Mouse (Mus musculus): Measurements from ENCODE around the gene Irf2. TPM values are rescaled to one million over a fixed set of nuclear protein-coding genes. Genes with fewer than 3 reads are reported as not detected.

The Irf2 gene
- total RNA-seq, 1 experiment = 2.6 TPM

DNA sequence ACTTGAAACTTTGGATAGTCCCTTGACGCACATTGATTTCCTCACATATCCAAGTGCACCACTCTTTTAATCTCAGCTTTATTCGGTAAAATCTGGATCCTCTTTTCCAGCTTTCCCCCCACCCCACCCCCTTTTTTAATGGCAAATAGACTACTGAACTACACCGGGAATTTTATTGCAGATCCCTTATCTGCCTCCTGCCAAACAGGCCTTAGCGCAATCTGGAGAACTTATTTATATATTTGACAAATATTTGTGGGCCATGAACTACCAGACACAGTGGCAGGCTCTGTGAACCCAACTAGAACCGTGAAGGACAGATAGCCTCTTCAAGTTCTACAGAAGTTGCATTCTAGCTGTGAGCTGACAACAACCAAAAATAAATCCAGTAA lies 3.2 kb downstream of the Irf2 start:
- DNase-seq (ENCODE audit: low read depth, low spot score) = no peak
- Histone ChIP-seq H3K4me3 (ENCODE audit: insufficient read depth in 1 of 2, low read depth in 1 of 2, low read length in 2 of 2, poor library complexity in 1 of 2, severe bottlenecking in 1 of 2) (no peak overlapping the region), H3K36me3 (ENCODE audit: control insufficient read depth, insufficient read depth, low read length, poor library complexity, severe bottlenecking) (no peaks in the 10 kb centered on the region), H3K4me1 (ENCODE audit: control insufficient read depth in 2 of 2, insufficient read depth in 2 of 2, low read length in 2 of 2, poor library complexity in 1 of 2) (0 out of 4 replicates have a peak, but pooled peaks cover 0 to 4% of the 10 kb centered on the region in 2 experiments), H3K9ac (ENCODE audit: insufficient read depth, low read depth, low read length, poor library complexity, severe bottlenecking) (no peak overlapping the region), H3K9me3 (ENCODE audit: control insufficient read depth, insufficient read depth, low read depth, low read length) (no peaks in the 10 kb centered on the region), H3K27ac (ENCODE audit: insufficient read depth, low read depth, low read length, poor library complexity, severe bottlenecking) (no peak overlapping the region)
- in situ Hi-C loops (cut with MboI; ENCODE audit: low sequenced_read_pairs in 2 of 2, unreplicated experiment in 2 of 2) = no loop called here
- no peak for TF ChIP-seq ZNF384 (IDR thresholded peaks at IDR 0.05; ENCODE audit: low read depth, low read length)
- no peak for TF ChIP-seq CHD2 (IDR thresholded peaks at IDR 0.05; ENCODE audit: low read depth, low read length)
- TF ChIP-seq ZC3H11A (IDR thresholded peaks at IDR 0.05; ENCODE audit: borderline replicate concordance, low read depth, low read length) = no peak
- no peak for TF ChIP-seq MAFK (IDR thresholded peaks at IDR 0.05; ENCODE audit: insufficient read depth, low read depth, low read length)
- no peak for TF ChIP-seq HCFC1 (IDR thresholded peaks at IDR 0.05; ENCODE audit: borderline replicate concordance, insufficient read depth, low read length)

GRCm38 (mm10) chr8:46745464-46745863 lies 5.9 kb downstream of the Irf2 start:
- H3K4me1 ChIP-seq (ENCODE audit: control insufficient read depth in 2 of 2, insufficient read depth in 2 of 2, low read length in 2 of 2, poor library complexity in 1 of 2) = 0 out of 4 replicates have a peak, but pooled peaks cover 0 to 3% of the 10 kb centered on the region in 2 experiments
- H3K36me3 ChIP-seq (ENCODE audit: control insufficient read depth, insufficient read depth, low read length, poor library complexity, severe bottlenecking) = no peaks in the 10 kb centered on the region
- DNase-seq (ENCODE audit: low read depth, low spot score) = no peak
- H3K9ac ChIP-seq (ENCODE audit: insufficient read depth, low read depth, low read length, poor library complexity, severe bottlenecking) = no peak overlapping the region
- H3K4me3 ChIP-seq (ENCODE audit: insufficient read depth in 1 of 2, low read depth in 1 of 2, low read length in 2 of 2, poor library complexity in 1 of 2, severe bottlenecking in 1 of 2) = no peak overlapping the region
- in situ Hi-C loops (cut with MboI; ENCODE audit: low sequenced_read_pairs in 2 of 2, unreplicated experiment in 2 of 2) = no loop called here
- TF ChIP-seq CHD2 (IDR thresholded peaks at IDR 0.05; ENCODE audit: low read depth, low read length) (no peak), ZC3H11A (IDR thresholded peaks at IDR 0.05; ENCODE audit: borderline replicate concordance, low read depth, low read length) (no peak), ZNF384 (IDR thresholded peaks at IDR 0.05; ENCODE audit: low read depth, low read length) (no peak), HCFC1 (IDR thresholded peaks at IDR 0.05; ENCODE audit: borderline replicate concordance, insufficient read depth, low read length) (no peak), MAFK (IDR thresholded peaks at IDR 0.05; ENCODE audit: insufficient read depth, low read depth, low read length) (no peak)
- no peak overlapping the region for H3K27ac ChIP-seq (ENCODE audit: insufficient read depth, low read depth, low read length, poor library complexity, severe bottlenecking)
- H3K9me3 ChIP-seq (ENCODE audit: control insufficient read depth, insufficient read depth, low read depth, low read length) = no peaks in the 10 kb centered on the region

- Histone ChIP-seq H3K36me3 (ENCODE audit: control insufficient read depth, insufficient read depth, low read length, poor library complexity, severe bottlenecking) (no peaks in the 10 kb centered on the region), H3K9me3 (ENCODE audit: control insufficient read depth, insufficient read depth, low read depth, low read length) (no peaks in the 10 kb centered on the region), H3K4me1 (ENCODE audit: control insufficient read depth in 2 of 2, insufficient read depth in 2 of 2, low read length in 2 of 2, poor library complexity in 1 of 2) (no peaks in the 10 kb centered on the region), H3K27ac (ENCODE audit: insufficient read depth, low read depth, low read length, poor library complexity, severe bottlenecking) (no peak overlapping the region), H3K9ac (ENCODE audit: insufficient read depth, low read depth, low read length, poor library complexity, severe bottlenecking) (no peak overlapping the region), H3K4me3 (ENCODE audit: insufficient read depth in 1 of 2, low read depth in 1 of 2, low read length in 2 of 2, poor library complexity in 1 of 2, severe bottlenecking in 1 of 2) (no peak overlapping the region)
- TF ChIP-seq MAFK (IDR thresholded peaks at IDR 0.05; ENCODE audit: insufficient read depth, low read depth, low read length) (no peak), ZNF384 (IDR thresholded peaks at IDR 0.05; ENCODE audit: low read depth, low read length) (no peak), ZC3H11A (IDR thresholded peaks at IDR 0.05; ENCODE audit: borderline replicate concordance, low read depth, low read length) (no peak), CHD2 (IDR thresholded peaks at IDR 0.05; ENCODE audit: low read depth, low read length) (no peak), HCFC1 (IDR thresholded peaks at IDR 0.05; ENCODE audit: borderline replicate concordance, insufficient read depth, low read length) (no peak)
- in situ Hi-C loops (cut with MboI; ENCODE audit: low sequenced_read_pairs in 2 of 2, unreplicated experiment in 2 of 2) = no loop called here
- no peak for DNase-seq (ENCODE audit: low read depth, low spot score)
Measured at GRCm38 (mm10) chr8:46747311-46747980, 7.9 kb downstream of the Irf2 start.

- no peak overlapping the region for H3K9ac ChIP-seq (ENCODE audit: insufficient read depth, low read depth, low read length, poor library complexity, severe bottlenecking)
- in situ Hi-C loops (cut with MboI; ENCODE audit: low sequenced_read_pairs in 2 of 2, unreplicated experiment in 2 of 2) = no loop called here
Measured at GRCm38 (mm10) chr8:46750000-46750399, 10.5 kb downstream of the Irf2 start.

GRCm38 (mm10) chr8:46750566-46750965 lies 11.0 kb downstream of the Irf2 start:
- TF ChIP-seq CHD2 (IDR thresholded peaks at IDR 0.05; ENCODE audit: low read depth, low read length) = no peak
- TF ChIP-seq ZNF384 (IDR thresholded peaks at IDR 0.05; ENCODE audit: low read depth, low read length) = no peak
- TF ChIP-seq MAFK (IDR thresholded peaks at IDR 0.05; ENCODE audit: insufficient read depth, low read depth, low read length) = no peak
- no peak for TF ChIP-seq ZC3H11A (IDR thresholded peaks at IDR 0.05; ENCODE audit: borderline replicate concordance, low read depth, low read length)
- no peak for TF ChIP-seq HCFC1 (IDR thresholded peaks at IDR 0.05; ENCODE audit: borderline replicate concordance, insufficient read depth, low read length)
- H3K4me3 ChIP-seq (ENCODE audit: insufficient read depth in 1 of 2, low read depth in 1 of 2, low read length in 2 of 2, poor library complexity in 1 of 2, severe bottlenecking in 1 of 2) = no peak overlapping the region
- H3K9ac ChIP-seq (ENCODE audit: insufficient read depth, low read depth, low read length, poor library complexity, severe bottlenecking) = no peak overlapping the region
- no peaks in the 10 kb centered on the region for H3K4me1 ChIP-seq (ENCODE audit: control insufficient read depth in 2 of 2, insufficient read depth in 2 of 2, low read length in 2 of 2, poor library complexity in 1 of 2)
- no peak overlapping the region for H3K27ac ChIP-seq (ENCODE audit: insufficient read depth, low read depth, low read length, poor library complexity, severe bottlenecking)
- no peaks in the 10 kb centered on the region for H3K36me3 ChIP-seq (ENCODE audit: control insufficient read depth, insufficient read depth, low read length, poor library complexity, severe bottlenecking)
- in situ Hi-C loops (cut with MboI; ENCODE audit: low sequenced_read_pairs in 2 of 2, unreplicated experiment in 2 of 2) = no loop called here
- no peaks in the 10 kb centered on the region for H3K9me3 ChIP-seq (ENCODE audit: control insufficient read depth, insufficient read depth, low read depth, low read length)
- no peak for DNase-seq (ENCODE audit: low read depth, low spot score)

More at GRCm38 (mm10) chr8:46750000-46750399, 10.5 kb downstream of the Irf2 start:
- no peaks in the 10 kb centered on the region for H3K9me3 ChIP-seq (ENCODE audit: control insufficient read depth, insufficient read depth, low read depth, low read length)
- no peak for TF ChIP-seq ZNF384 (IDR thresholded peaks at IDR 0.05; ENCODE audit: low read depth, low read length)
- TF ChIP-seq ZC3H11A (IDR thresholded peaks at IDR 0.05; ENCODE audit: borderline replicate concordance, low read depth, low read length) = no peak
- DNase-seq (ENCODE audit: low read depth, low spot score) = no peak
- no peaks in the 10 kb centered on the region for H3K4me1 ChIP-seq (ENCODE audit: control insufficient read depth in 2 of 2, insufficient read depth in 2 of 2, low read length in 2 of 2, poor library complexity in 1 of 2)
- no peaks in the 10 kb centered on the region for H3K36me3 ChIP-seq (ENCODE audit: control insufficient read depth, insufficient read depth, low read length, poor library complexity, severe bottlenecking)
- no peak overlapping the region for H3K4me3 ChIP-seq (ENCODE audit: insufficient read depth in 1 of 2, low read depth in 1 of 2, low read length in 2 of 2, poor library complexity in 1 of 2, severe bottlenecking in 1 of 2)
- no peak overlapping the region for H3K27ac ChIP-seq (ENCODE audit: insufficient read depth, low read depth, low read length, poor library complexity, severe bottlenecking)
